In the genomic region with DNA sequence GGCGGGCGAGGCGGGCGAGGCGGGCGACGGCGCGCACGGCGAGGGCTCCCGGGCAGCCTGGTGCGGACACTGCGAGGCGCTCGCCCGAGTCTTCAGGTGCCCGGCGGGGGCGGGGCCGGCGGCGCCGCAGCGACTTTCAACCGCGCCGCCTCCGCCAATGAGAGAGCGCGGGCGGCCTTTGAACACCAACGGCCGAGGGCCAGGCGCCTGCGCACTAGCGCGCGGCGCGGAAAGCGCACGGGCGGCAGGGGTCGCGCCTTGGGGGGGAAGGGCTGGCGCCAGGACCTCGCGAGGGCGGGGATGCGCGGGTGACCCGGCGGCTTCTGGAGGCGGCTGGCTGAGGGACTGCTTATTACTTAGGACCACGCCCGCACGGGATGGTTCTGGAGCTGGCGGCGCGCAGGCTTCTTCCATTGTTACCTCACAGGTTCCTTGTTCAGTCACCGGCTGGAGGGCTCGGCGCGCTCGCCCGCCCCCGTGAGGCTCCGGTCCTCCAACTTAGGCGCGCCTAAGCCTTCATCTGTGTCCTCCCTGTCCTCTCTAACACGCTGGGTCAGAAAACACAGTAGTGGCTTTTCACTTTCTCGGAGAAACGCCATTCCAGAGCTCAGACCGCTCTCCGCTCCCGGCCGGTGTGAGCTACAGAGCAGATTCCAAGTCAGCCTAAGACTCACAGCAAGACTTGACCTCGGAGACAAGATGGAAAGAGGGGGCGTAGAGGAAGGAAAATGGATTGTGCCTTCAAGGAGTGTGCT, we compare ENCODE assay signal across 8 mouse cellular contexts. TPM values are rescaled to one million over a fixed set of nuclear protein-coding genes. Genes with fewer than 3 reads are reported as not detected.
DNase-seq lines count a peak whose midpoint lies in the region; ATAC-seq and TF ChIP-seq lines count a peak whose summit lies in the region.

A gene (minus strand): TSS at position 111 of the 755 bp plus-strand sequence.

- H3K9me3 ChIP-seq in lung, embryonic 15.5 days, result no peaks in the 10 kb centered on the region

- ATAC-seq in hematopoietic stem cell, adult 5-6 weeks (replicated peaks in 1 of 2; ENCODE audit: insufficient read depth in 1 of 2, low FRiP score in 2 of 2, low TSS enrichment in 1 of 2, low read depth in 1 of 2, poor library complexity in 2 of 2, severe bottlenecking in 2 of 2), result peak; percentile 75
- ATAC-seq in lung, embryonic 15.5 days (ENCODE audit: borderline replicate concordance, extremely low read depth, low FRiP score, low TSS enrichment), result peak; percentile 96

- TF ChIP-seq CTCF in olfactory bulb, adult 2 months (IDR thresholded peaks at IDR 0.05; ENCODE audit: insufficient read depth, low read depth, low read length), result no peak

- peaks cover 21% of the 10 kb centered on the region; the same call in 1 of the 2 replicates for H3K4me1 ChIP-seq in lung, embryonic 15.5 days
- H3K4me1 ChIP-seq in olfactory bulb, adult 2 months (ENCODE audit: control insufficient read depth, insufficient read depth, low read length), result peaks cover 6% of the 10 kb centered on the region; the same call in 1 of the 2 replicates

- peak within 1 kb of the TSS; percentile 89 for H3K4me2 ChIP-seq in lung, embryonic 15.5 days

- peak; percentile 74 for TF ChIP-seq POLR2A in olfactory bulb, adult 2 months (IDR thresholded peaks at IDR 0.05; ENCODE audit: insufficient read depth, low read depth, low read length)

- peak within 1 kb of the TSS; percentile 95 for H3K9ac ChIP-seq in lung, embryonic 15.5 days

- peak; percentile 96 for DNase-seq in MN1 (ENCODE audit: low spot score)
- peak; percentile 88 for DNase-seq in cerebellum, adult 8-10 months
- peak; percentile 98 for DNase-seq in forelimb bud, embryonic 11.5 days (ENCODE audit: low read depth, low spot score)
- peak; percentile 51 for DNase-seq in layer of hippocampus, adult 9-10 months (ENCODE audit: low spot score)
- DNase-seq in thymus, adult 18-20 months, result peak; percentile 86 to 87

- peak within 1 kb of the TSS; percentile 97 for H3K27ac ChIP-seq in lung, embryonic 15.5 days
- H3K27ac ChIP-seq in olfactory bulb, adult 2 months (ENCODE audit: insufficient read depth, low read depth, low read length), result peak within 1 kb of the TSS; percentile 68

- H3K4me3 ChIP-seq in lung, embryonic 15.5 days, result peak within 1 kb of the TSS; percentile 95
- H3K4me3 ChIP-seq in olfactory bulb, adult 2 months (ENCODE audit: insufficient read depth, low read depth, low read length), result peak within 1 kb of the TSS; percentile 59

- WGBS in lung, embryonic 15.5 days, result 1% methylated on average over 53 of the region's 80 CpGs
- under 1% methylated on average over 78 of the region's 80 CpGs for WGBS in olfactory bulb, adult 2 months

- no peaks in the 10 kb centered on the region for H3K27me3 ChIP-seq in lung, embryonic 15.5 days

- H3K36me3 ChIP-seq in lung, embryonic 15.5 days, result peaks cover 11% of the 10 kb centered on the region

RNA-seq across cellular contexts. Expression of the gene that starts here (rescaled TPM):
- 27.8 and 34.1 TPM in 2 replicates for total RNA-seq in hematopoietic stem cell, adult 5-6 weeks (2017)
- 125 and 128 TPM in 2 replicates for polyA plus RNA-seq in lung, embryonic 15.5 days (2015; fragmentation: Nextera tagmentation; extraction: Ambion mirVana)
- not detected in 2 replicates for polyA plus RNA-seq in olfactory bulb, adult 2 months (2012; ENCODE audit: insufficient read depth, insufficient read length, low replicate concordance, missing spikeins)

Comparison
In these comparisons a context has a peak if more than half of its experiments do, and no peak if none do; other contexts are left out.
1. Peak in every context shown above with its lines: DNase-seq, ATAC-seq, H3K4me3 ChIP-seq and H3K27ac ChIP-seq.